In the genomic region with DNA sequence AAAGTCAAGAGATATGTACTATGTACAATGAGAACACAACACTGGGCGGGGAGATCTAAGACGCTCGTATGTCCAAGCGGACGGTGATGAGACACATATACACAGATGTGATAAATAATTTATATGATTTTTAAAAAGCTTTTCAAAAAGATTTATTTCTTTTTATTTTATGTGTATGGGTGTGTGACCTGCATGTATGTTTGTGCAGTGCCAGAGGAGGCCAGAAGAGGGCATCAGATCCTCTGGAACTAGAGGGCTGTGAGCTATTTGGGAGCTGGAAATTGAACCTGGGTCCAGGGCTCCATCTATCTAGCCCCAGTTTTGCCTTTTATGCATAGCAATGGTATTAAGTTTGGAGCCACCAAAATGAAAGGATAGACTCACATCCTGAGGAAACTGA, we compare ENCODE assay signal across 16 mouse cellular contexts. TPM values are rescaled to one million over a fixed set of nuclear protein-coding genes. Genes with fewer than 3 reads are reported as not detected.
DNase-seq lines count a peak whose midpoint lies in the region; ATAC-seq and TF ChIP-seq lines count a peak whose summit lies in the region.
"Had no signal": no experiment of that assay in that cellular context is flagged by ENCODE, and none has a peak within 500 bp of the region (broad histone marks: within the 10 kb centered on the region; RNA-seq: fewer than 3 reads in every experiment).

No protein-coding gene starts in this region.

- TF ChIP-seq CTCF in ES-Bruce4 (IDR thresholded peaks at IDR 0.05; ENCODE audit: low read depth, low read length): peak; percentile 50
- peak; percentile 44 for TF ChIP-seq CTCF in liver, postnatal 0 days (IDR thresholded peaks at IDR 0.05; ENCODE audit: low read depth)

- peak; percentile 29 for DNase-seq in CD4-positive, CD25-positive, alpha-beta regulatory T cell, adult 2 months (ENCODE audit: low read depth, low spot score)
- peak; percentile 17 for DNase-seq in liver
- no peak for DNase-seq in liver, postnatal 0 days
- no peak for DNase-seq in right cerebral cortex, postnatal 10 days (ENCODE audit: low spot score in 2 of 2)
- DNase-seq: heart, postnatal 4 days; left cerebral cortex, postnatal 4 days had no signal

- peaks cover 83% of the 10 kb centered on the region for H3K36me3 ChIP-seq in liver, embryonic 12.5 days
- H3K36me3 ChIP-seq in ES-Bruce4 (ENCODE audit: control insufficient read depth, insufficient read depth, low read length, poor library complexity, severe bottlenecking): peaks cover 11% of the 10 kb centered on the region
- peaks cover 43% of the 10 kb centered on the region for H3K36me3 ChIP-seq in liver, postnatal 0 days (replicated peaks; ENCODE audit: insufficient read depth, low read length)

- H3K27ac ChIP-seq in liver, embryonic 12.5 days: no peak overlapping the region
- no peak overlapping the region for H3K27ac ChIP-seq in ES-Bruce4 (ENCODE audit: insufficient read depth, low read length)
- no peak overlapping the region for H3K27ac ChIP-seq in liver, postnatal 0 days (ENCODE audit: low read depth)
- H3K27ac ChIP-seq: forebrain, embryonic 10.5 days had no signal

- no peaks in the 10 kb centered on the region for H3K9me3 ChIP-seq in liver, embryonic 12.5 days (replicated peaks)
- H3K9me3 ChIP-seq in ES-Bruce4 (replicated peaks; ENCODE audit: control insufficient read depth, insufficient read depth, low read length, poor library complexity, severe bottlenecking): no peaks in the 10 kb centered on the region
- no peaks in the 10 kb centered on the region for H3K9me3 ChIP-seq in liver, postnatal 0 days (ENCODE audit: low read length)

- H3K4me3 ChIP-seq in liver, embryonic 12.5 days: no peak overlapping the region
- no peak overlapping the region for H3K4me3 ChIP-seq in ES-Bruce4 (ENCODE audit: low read depth, low read length)
- H3K4me3 ChIP-seq in liver, postnatal 0 days (ENCODE audit: low read depth, low read length): no peak overlapping the region
- H3K4me3 ChIP-seq: forebrain, embryonic 10.5 days had no signal

- TF ChIP-seq EP300 in ES-Bruce4 (IDR thresholded peaks at IDR 0.05; ENCODE audit: insufficient read depth, low read depth, low read length): no peak
- no peak for TF ChIP-seq EP300 in liver, postnatal 0 days (IDR thresholded peaks at IDR 0.05; ENCODE audit: low read depth)

- no peaks in the 10 kb centered on the region for H3K27me3 ChIP-seq in liver, embryonic 12.5 days (replicated peaks)
- no peaks in the 10 kb centered on the region for H3K27me3 ChIP-seq in ES-Bruce4 (ENCODE audit: control insufficient read depth, insufficient read depth, low read length, poor library complexity, severe bottlenecking)
- H3K27me3 ChIP-seq in liver, postnatal 0 days (ENCODE audit: insufficient read depth, low read length): no peaks in the 10 kb centered on the region

- ATAC-seq in CD4-positive, CD25-positive, alpha-beta regulatory T cell, adult 4 months: no peak
- no peak for ATAC-seq in liver, embryonic 12.5 days
- no peak for ATAC-seq in liver, postnatal 0 days
- ATAC-seq in erythroblast, adult 5-6 weeks (replicated peaks; ENCODE audit: low FRiP score, poor library complexity, severe bottlenecking): no peak
- ATAC-seq: activated CD4-positive, CD25-positive, alpha-beta regulatory T cell, adult 4 months had no signal

- TF ChIP-seq POLR2A in ES-Bruce4 (IDR thresholded peaks at IDR 0.05; ENCODE audit: insufficient read depth, low read length): no peak

- no peak overlapping the region for H3K4me2 ChIP-seq in liver, embryonic 12.5 days
- H3K4me2 ChIP-seq in liver, postnatal 0 days (ENCODE audit: low read depth, low read length): no peak overlapping the region

- H3K4me1 ChIP-seq in liver, embryonic 12.5 days: no peaks in the 10 kb centered on the region
- H3K4me1 ChIP-seq in ES-Bruce4 (ENCODE audit: control insufficient read depth, insufficient read depth, low read length): no peaks in the 10 kb centered on the region
- no peaks in the 10 kb centered on the region for H3K4me1 ChIP-seq in liver, postnatal 0 days (ENCODE audit: insufficient read depth)
- H3K4me1 ChIP-seq: forebrain, embryonic 10.5 days had no signal

- 88% methylated on average over 5 of the region's 5 CpGs for WGBS in liver, embryonic 12.5 days (ENCODE audit: insufficient replicate concordance)
- 93% methylated on average over 5 of the region's 5 CpGs for WGBS in liver, postnatal 0 days (ENCODE audit: insufficient replicate concordance)

- no peak overlapping the region for H3K9ac ChIP-seq in liver, embryonic 12.5 days
- no peak overlapping the region for H3K9ac ChIP-seq in ES-Bruce4 (ENCODE audit: low read depth, poor library complexity, severe bottlenecking)
- H3K9ac ChIP-seq in liver, postnatal 0 days (replicated peaks): no peak overlapping the region

RNA-seq across cellular contexts. Expression of a gene that starts 17.3 kb away (rescaled TPM):
- polyA plus RNA-seq in CD4-positive, CD25-positive, alpha-beta regulatory T cell, adult 4 months (2017; shearing (Covaris generic)): 10 to 100 TPM in 1 of 2 experiments, 1 to 10 TPM in 1; 5.6 to 10.8 TPM
- polyA plus RNA-seq in liver, embryonic 12.5 days (2016; fragmentation: Nextera tagmentation; extraction: Ambion mirVana): 7.5 and 7.6 TPM in 2 replicates
- polyA plus RNA-seq in ES-Bruce4 (2011; ENCODE audit: insufficient read depth, insufficient read length, low read depth, missing spikeins): 8.3 and 10.0 TPM in 2 replicates
- 2.6 and 3.0 TPM in 2 replicates for polyA plus RNA-seq in liver, postnatal 0 days (2015; fragmentation: Nextera tagmentation; extraction: Ambion mirVana)
- total RNA-seq in erythroblast, adult 5-6 weeks (2015; ENCODE audit: low replicate concordance): 9.4 and 13.6 TPM in 2 replicates
- 5.3 and 7.8 TPM in 2 replicates for total RNA-seq in erythroblast, adult 5-6 weeks (2017; ENCODE audit: low replicate concordance)

RNA-seq across cellular contexts. Expression of a gene that starts 27.7 kb away (rescaled TPM):
- polyA plus RNA-seq in CD4-positive, CD25-positive, alpha-beta regulatory T cell, adult 4 months (2017; shearing (Covaris generic)): not detected
- not detected in 2 replicates for polyA plus RNA-seq in liver, embryonic 12.5 days (2016; fragmentation: Nextera tagmentation; extraction: Ambion mirVana)
- polyA plus RNA-seq in ES-Bruce4 (2011; ENCODE audit: insufficient read depth, insufficient read length, low read depth, missing spikeins): not detected in 2 replicates
- 0.49 TPM in 1 of 2 replicates, not detected in the other for polyA plus RNA-seq in liver, postnatal 0 days (2015; fragmentation: Nextera tagmentation; extraction: Ambion mirVana)
- total RNA-seq in erythroblast, adult 5-6 weeks (2015; ENCODE audit: low replicate concordance): not detected in 2 replicates
- total RNA-seq in erythroblast, adult 5-6 weeks (2017; ENCODE audit: low replicate concordance): not detected in 2 replicates
- total RNA-seq: gastrocnemius, postnatal 4 days; heart, postnatal 4 days; left cerebral cortex, postnatal 4 days; megakaryocyte, adult 5-6 weeks had no signal
- polyA plus RNA-seq: activated CD4-positive, CD25-positive, alpha-beta regulatory T cell, adult 4 months; forebrain, embryonic 10.5 days; kidney, embryonic 16.5 days; neural tube, embryonic 11.5 days had no signal

RNA-seq across cellular contexts. Expression of a gene that starts 29.6 kb away (rescaled TPM):
- polyA plus RNA-seq in CD4-positive, CD25-positive, alpha-beta regulatory T cell, adult 4 months (2017; shearing (Covaris generic)): under 1 TPM; 0.78 to 0.84 TPM
- 3.9 and 4.0 TPM in 2 replicates for polyA plus RNA-seq in liver, embryonic 12.5 days (2016; fragmentation: Nextera tagmentation; extraction: Ambion mirVana)
- 4.2 and 4.7 TPM in 2 replicates for polyA plus RNA-seq in ES-Bruce4 (2011; ENCODE audit: insufficient read depth, insufficient read length, low read depth, missing spikeins)
- polyA plus RNA-seq in liver, postnatal 0 days (2015; fragmentation: Nextera tagmentation; extraction: Ambion mirVana): 0.27 and 0.31 TPM in 2 replicates
- total RNA-seq in erythroblast, adult 5-6 weeks (2015; ENCODE audit: low replicate concordance): not detected in 2 replicates
- 0.42 TPM in 1 of 2 replicates, not detected in the other for total RNA-seq in erythroblast, adult 5-6 weeks (2017; ENCODE audit: low replicate concordance)

RNA-seq across cellular contexts. Expression of a gene that starts 54.0 kb away (rescaled TPM):
- polyA plus RNA-seq in CD4-positive, CD25-positive, alpha-beta regulatory T cell, adult 4 months (2017; shearing (Covaris generic)): 10 to 100 TPM; 10.8 to 11.5 TPM
- polyA plus RNA-seq in liver, embryonic 12.5 days (2016; fragmentation: Nextera tagmentation; extraction: Ambion mirVana): 8.9 and 9.8 TPM in 2 replicates
- 9.5 and 12.0 TPM in 2 replicates for polyA plus RNA-seq in ES-Bruce4 (2011; ENCODE audit: insufficient read depth, insufficient read length, low read depth, missing spikeins)
- polyA plus RNA-seq in liver, postnatal 0 days (2015; fragmentation: Nextera tagmentation; extraction: Ambion mirVana): 6.0 and 6.5 TPM in 2 replicates
- 5.6 and 8.5 TPM in 2 replicates for total RNA-seq in erythroblast, adult 5-6 weeks (2015; ENCODE audit: low replicate concordance)
- total RNA-seq in erythroblast, adult 5-6 weeks (2017; ENCODE audit: low replicate concordance): 1.3 TPM in 1 of 2 replicates, not detected in the other

RNA-seq across cellular contexts. Expression of a gene that starts 54.1 kb away (rescaled TPM):
- 1 to 10 TPM; 1.6 to 3.7 TPM for polyA plus RNA-seq in CD4-positive, CD25-positive, alpha-beta regulatory T cell, adult 4 months (2017; shearing (Covaris generic))
- 22.0 and 24.2 TPM in 2 replicates for polyA plus RNA-seq in liver, embryonic 12.5 days (2016; fragmentation: Nextera tagmentation; extraction: Ambion mirVana)
- 24.9 and 35.6 TPM in 2 replicates for polyA plus RNA-seq in ES-Bruce4 (2011; ENCODE audit: insufficient read depth, insufficient read length, low read depth, missing spikeins)
- polyA plus RNA-seq in liver, postnatal 0 days (2015; fragmentation: Nextera tagmentation; extraction: Ambion mirVana): 5.2 and 5.7 TPM in 2 replicates
- 2.1 and 6.7 TPM in 2 replicates for total RNA-seq in erythroblast, adult 5-6 weeks (2015; ENCODE audit: low replicate concordance)
- 3.8 and 7.5 TPM in 2 replicates for total RNA-seq in erythroblast, adult 5-6 weeks (2017; ENCODE audit: low replicate concordance)

Comparison
In these comparisons a context has a peak if more than half of its experiments do, and no peak if none do; other contexts are left out.
1. DNase-seq: peak in CD4-positive, CD25-positive, alpha-beta regulatory T cell, adult 2 months (single experiment) and liver (single experiment); none in liver, postnatal 0 days (single experiment) and right cerebral cortex, postnatal 10 days (0 of 2).